Mouse (Mus musculus): Measurements from ENCODE around the gene Ybx1. TPM values are rescaled to one million over a fixed set of nuclear protein-coding genes. Genes with fewer than 3 reads are reported as not detected.
A peak's percentile ranks its signal among the peaks of the same experiment; 100 is the strongest.
"Not testable (repeated sequence)": the region's sequence is repeated elsewhere in the genome, so short reads cannot be mapped to it uniquely, and the experiment has no call there.

Ybx1 gene
- polyA plus RNA-seq, 1 experiment from 2014 or later, result 851 TPM

DNA sequence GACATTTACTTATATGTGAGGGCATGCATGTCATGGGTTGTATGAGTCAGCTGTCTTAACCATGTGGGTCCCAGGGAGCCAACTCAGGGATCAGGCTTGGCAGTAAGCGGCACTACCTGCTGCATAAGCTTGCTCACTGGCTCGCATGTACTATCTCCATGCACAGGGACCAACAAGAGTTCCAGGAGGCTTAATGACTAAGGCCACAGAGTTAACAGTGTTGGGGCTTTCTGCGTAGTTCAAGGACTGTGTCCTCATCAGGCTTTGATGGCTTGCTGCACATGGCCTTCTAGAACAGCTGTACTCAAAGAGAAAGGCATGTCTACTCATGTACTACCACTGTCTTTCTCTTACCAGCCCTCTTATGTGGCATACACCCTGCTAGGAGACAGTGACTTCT, 6.4 kb upstream of the Ybx1 start:
- 87% methylated on average over 3 of the region's 3 CpGs for WGBS
- Histone ChIP-seq H3K4me1 (replicated peaks) (peaks cover 2% of the 10 kb centered on the region), H3K4me2 (no peak overlapping the region), H3K4me3 (no peak overlapping the region), H3K9me3 (replicated peaks) (no peaks in the 10 kb centered on the region), H3K27ac (ENCODE audit: poor library complexity, severe bottlenecking) (no peak overlapping the region), H3K9ac (no peak overlapping the region), H3K36me3 (peaks cover 2% of the 10 kb centered on the region; the same call in 1 of the 2 replicates), H3K27me3 (replicated peaks) (no peaks in the 10 kb centered on the region)
- ATAC-seq (ENCODE audit: insufficient number of reproducible peaks, low FRiP score), result no peak

DNA sequence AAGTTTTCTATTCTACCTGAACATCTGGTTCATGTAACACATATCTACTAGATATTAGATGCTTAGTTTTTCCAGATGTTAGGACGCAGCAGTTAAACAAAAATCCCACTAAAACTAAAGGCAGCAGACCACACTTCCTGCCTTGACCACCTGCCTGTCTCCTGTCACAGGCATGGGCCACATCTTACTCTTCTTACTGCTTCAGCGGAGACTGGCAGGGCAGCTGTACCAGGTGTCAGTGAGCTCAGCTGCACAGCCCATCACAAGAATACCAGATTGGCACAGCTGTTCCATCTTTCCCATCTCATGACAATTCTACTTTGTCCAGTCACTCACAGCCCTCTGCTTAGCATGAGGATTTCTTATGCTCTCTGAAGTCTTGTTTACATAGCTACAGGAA, 3.0 kb upstream of the Ybx1 start:
- no peak for ATAC-seq (ENCODE audit: insufficient number of reproducible peaks, low FRiP score)
- Histone ChIP-seq H3K27ac (ENCODE audit: poor library complexity, severe bottlenecking) (no peak overlapping the region), H3K36me3 (no peaks in the 10 kb centered on the region; the same call in 1 of the 2 replicates), H3K9ac (no peak overlapping the region), H3K4me2 (no peak overlapping the region), H3K4me3 (no peak overlapping the region), H3K9me3 (replicated peaks) (no peaks in the 10 kb centered on the region), H3K4me1 (replicated peaks) (peaks cover 13% of the 10 kb centered on the region), H3K27me3 (replicated peaks) (no peaks in the 10 kb centered on the region)
- 75% methylated on average over 2 of the region's 2 CpGs for WGBS

DNA sequence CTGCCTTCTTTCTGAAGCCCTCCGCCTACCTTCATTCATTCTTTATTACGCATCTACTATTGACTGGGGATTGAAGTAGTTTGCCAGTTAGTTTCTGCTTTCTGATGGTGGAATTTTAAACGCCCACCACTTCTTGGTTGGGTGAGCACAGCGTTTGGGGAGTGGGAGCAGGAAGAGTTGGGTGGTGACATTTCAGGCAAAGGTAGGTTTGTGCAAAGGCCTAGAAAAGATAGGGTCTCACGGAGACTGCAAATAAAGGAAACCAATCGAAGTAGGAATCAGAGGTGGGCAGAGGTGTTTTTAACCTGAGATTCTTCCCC, 690 bp upstream of the Ybx1 start:
- peak overlapping the region; percentile 74 for H3K4me2 ChIP-seq
- no peaks in the 10 kb centered on the region for H3K9me3 ChIP-seq (replicated peaks)
- peak overlapping the region; percentile 87 for H3K27ac ChIP-seq (ENCODE audit: poor library complexity, severe bottlenecking)
- no peak for ATAC-seq (ENCODE audit: insufficient number of reproducible peaks, low FRiP score)
- no peaks in the 10 kb centered on the region for H3K27me3 ChIP-seq (replicated peaks)
- peak overlapping the region; percentile 95 for H3K4me3 ChIP-seq
- peak overlapping the region; percentile 76 for H3K9ac ChIP-seq
- peaks cover 9% of the 10 kb centered on the region for H3K36me3 ChIP-seq
- peaks cover 24% of the 10 kb centered on the region for H3K4me1 ChIP-seq (replicated peaks)
- 5% methylated on average over 6 of the region's 6 CpGs for WGBS

DNA sequence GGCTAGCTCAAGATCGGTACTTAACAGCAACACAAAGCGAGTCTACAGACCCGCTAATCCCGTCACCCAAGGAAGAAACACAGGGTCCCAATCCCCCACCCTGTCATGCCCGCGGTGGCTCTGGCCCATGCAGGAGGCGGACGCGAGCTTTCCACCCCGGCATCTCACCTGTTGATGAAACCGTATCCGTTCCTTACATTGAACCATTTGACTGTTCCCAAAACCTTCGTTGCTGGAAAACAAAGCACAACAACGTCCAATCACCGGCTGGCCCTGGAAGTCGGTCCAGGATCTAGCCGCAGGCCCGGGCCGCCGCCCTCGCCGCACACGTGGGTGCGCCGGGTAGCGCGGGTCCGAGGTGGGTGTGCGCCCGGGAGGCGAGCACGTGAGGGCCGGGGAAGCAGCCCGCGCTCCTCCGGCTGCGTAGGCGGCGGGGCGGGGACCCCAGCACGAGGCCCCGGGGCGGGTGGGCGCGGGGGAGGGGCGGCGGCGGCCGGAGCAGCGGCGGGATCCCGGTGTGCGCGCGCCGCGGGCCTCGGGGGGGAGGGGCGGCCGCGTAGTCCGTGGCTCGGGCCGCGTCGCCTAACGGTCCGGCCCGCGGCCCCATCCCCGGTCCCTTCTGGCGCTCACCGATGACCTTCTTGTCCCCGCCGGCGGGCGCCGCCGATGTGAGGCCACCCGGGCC, 688 bp downstream of the Ybx1 start:
- WGBS, result under 1% methylated on average over 53 of the region's 80 CpGs
- ATAC-seq (ENCODE audit: insufficient number of reproducible peaks, low FRiP score), result peak; percentile 60
- H3K27ac ChIP-seq (ENCODE audit: poor library complexity, severe bottlenecking), result peak overlapping the region; percentile 91

DNA sequence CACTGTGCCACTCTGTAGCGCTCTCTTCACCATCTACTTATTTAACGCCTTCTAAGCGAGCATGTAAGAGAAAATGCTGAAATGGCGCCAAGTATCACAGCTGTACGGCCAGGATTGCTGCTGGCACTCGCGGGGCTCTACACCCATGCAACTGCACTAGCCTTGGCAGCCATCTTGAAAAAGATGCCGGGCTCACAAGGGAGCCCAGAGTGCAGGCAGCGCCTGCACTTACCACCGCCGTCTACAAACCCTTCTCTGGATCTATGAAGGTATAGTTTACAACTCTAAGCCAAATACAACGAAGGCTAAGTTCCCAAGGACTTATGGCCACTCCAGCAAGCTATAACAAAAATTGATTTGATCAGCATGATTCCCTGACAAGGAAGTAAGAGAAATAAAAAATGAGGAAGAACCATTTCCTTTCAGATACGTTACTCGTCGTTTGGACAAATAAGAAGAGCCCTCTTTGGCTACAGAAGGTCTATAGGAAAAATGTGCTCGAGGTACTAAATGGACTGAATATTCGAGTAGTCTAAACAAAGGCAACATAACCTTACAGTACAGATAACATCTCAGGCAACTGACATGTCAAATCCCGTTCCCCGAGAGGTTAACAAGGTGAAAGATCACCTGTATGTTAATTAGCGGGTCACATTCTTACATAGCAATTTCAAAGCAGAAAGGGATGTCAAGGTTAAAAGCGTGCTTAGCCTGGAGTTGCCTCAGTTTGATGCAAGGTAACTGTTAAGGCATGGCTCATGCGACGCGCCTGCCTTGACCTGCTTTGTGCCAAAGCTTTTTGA, 1.4 kb downstream of the Ybx1 start:
- no peak for ATAC-seq (ENCODE audit: insufficient number of reproducible peaks, low FRiP score)
- WGBS, result under 1% methylated on average over 24 of the region's 24 CpGs
- Histone ChIP-seq H3K9me3 (replicated peaks) (no peaks in the 10 kb centered on the region), H3K27me3 (replicated peaks) (no peaks in the 10 kb centered on the region), H3K27ac (ENCODE audit: poor library complexity, severe bottlenecking) (peak overlapping the region; percentile 91; the same call in 1 of the 2 replicates), H3K4me1 (replicated peaks) (peaks cover 32% of the 10 kb centered on the region), H3K36me3 (peaks cover 21% of the 10 kb centered on the region), H3K9ac (peak overlapping the region; percentile 95), H3K4me3 (peak overlapping the region; percentile 95), H3K4me2 (peak overlapping the region; percentile 89)

More for the DNA sequence above, 688 bp downstream of the Ybx1 start:
- Histone ChIP-seq H3K27me3 (replicated peaks) (no peaks in the 10 kb centered on the region), H3K9ac (peak overlapping the region; percentile 95), H3K4me3 (peak overlapping the region; percentile 95), H3K9me3 (replicated peaks) (no peaks in the 10 kb centered on the region), H3K4me1 (replicated peaks) (peaks cover 27% of the 10 kb centered on the region), H3K36me3 (peaks cover 17% of the 10 kb centered on the region), H3K4me2 (peak overlapping the region; percentile 89)

DNA sequence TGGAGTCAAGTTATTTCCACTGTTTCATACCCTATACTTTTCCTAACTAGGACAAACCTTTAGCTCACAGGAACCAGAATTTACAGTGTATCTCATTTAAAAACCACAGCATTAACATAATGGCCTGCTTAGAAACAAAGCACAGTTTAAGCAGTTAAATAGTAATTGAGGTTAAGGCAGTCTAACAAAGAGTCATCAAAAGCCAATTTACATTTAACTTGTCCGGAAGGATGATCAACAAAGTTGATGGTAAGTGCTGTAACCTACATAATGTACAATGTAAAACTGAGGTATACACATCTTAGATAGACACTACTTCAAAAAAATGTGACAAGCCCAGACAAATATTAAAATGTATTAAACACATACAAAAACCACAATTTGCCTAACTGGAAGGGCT, 2.5 kb downstream of the Ybx1 start:
- Histone ChIP-seq H3K4me1 (replicated peaks) (peaks cover 39% of the 10 kb centered on the region), H3K4me3 (peak overlapping the region; percentile 95), H3K4me2 (peak overlapping the region; percentile 89), H3K9me3 (replicated peaks) (no peaks in the 10 kb centered on the region), H3K9ac (peak overlapping the region; percentile 95; the same call in 1 of the 2 replicates), H3K27me3 (replicated peaks) (no peaks in the 10 kb centered on the region), H3K27ac (ENCODE audit: poor library complexity, severe bottlenecking) (no peak overlapping the region), H3K36me3 (peaks cover 26% of the 10 kb centered on the region)
- 88% methylated on average over 1 of the region's 1 CpGs for WGBS
- no peak for ATAC-seq (ENCODE audit: insufficient number of reproducible peaks, low FRiP score)

DNA sequence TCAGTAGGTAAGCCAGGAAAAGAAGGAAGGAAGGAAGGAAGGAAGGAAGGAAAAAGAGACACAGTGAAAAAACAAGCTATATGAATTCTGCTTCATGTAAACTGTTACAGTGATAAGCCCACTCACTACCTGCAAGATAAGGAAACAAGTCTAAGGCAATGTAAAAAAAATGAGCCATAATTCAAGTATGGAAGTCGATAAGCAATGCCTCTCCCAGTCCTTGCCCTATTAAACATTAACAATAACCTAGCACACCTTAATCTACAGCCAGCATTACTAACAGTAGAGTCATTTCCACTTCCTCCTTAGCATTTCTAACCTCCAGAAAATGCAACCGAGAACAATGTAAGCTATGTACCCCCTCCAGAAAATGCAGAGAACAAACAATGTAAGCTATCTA, 9.1 kb downstream of the Ybx1 start:
- Histone ChIP-seq H3K9me3 (replicated peaks) (no peaks in the 10 kb centered on the region), H3K4me1 (replicated peaks) (peaks cover 24% of the 10 kb centered on the region), H3K27me3 (replicated peaks) (no peaks in the 10 kb centered on the region), H3K9ac (no peak overlapping the region), H3K4me2 (no peak overlapping the region), H3K36me3 (peaks cover 63% of the 10 kb centered on the region), H3K27ac (ENCODE audit: poor library complexity, severe bottlenecking) (no peak overlapping the region), H3K4me3 (no peak overlapping the region)
- ATAC-seq (ENCODE audit: insufficient number of reproducible peaks, low FRiP score), result no peak
- 60% methylated on average over 2 of the region's 2 CpGs for WGBS

DNA sequence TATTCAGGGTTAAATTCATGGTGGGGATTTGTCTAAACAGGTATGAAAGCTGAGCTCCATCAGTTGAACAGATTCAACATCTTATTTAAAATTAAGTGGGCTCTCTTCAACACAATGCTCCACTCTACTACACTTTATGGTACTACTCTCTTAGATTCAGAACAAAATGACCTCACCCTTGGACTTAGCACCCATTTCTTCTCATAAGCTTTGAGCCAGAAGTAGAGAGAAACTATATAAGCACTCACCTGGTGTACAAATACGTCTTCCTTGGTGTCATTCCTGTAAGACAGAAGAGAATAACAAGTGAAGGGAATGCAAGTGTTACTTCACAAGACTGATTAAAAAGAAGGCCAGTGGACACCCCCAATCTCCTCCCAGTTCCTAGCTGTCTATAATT, 9.5 kb downstream of the Ybx1 start:
- ATAC-seq (ENCODE audit: insufficient number of reproducible peaks, low FRiP score), result no peak
- Histone ChIP-seq H3K4me2 (no peak overlapping the region), H3K4me3 (no peak overlapping the region), H3K36me3 (peaks cover 66% of the 10 kb centered on the region), H3K27me3 (replicated peaks) (no peaks in the 10 kb centered on the region), H3K27ac (ENCODE audit: poor library complexity, severe bottlenecking) (no peak overlapping the region), H3K4me1 (replicated peaks) (peaks cover 23% of the 10 kb centered on the region), H3K9ac (no peak overlapping the region), H3K9me3 (replicated peaks) (no peaks in the 10 kb centered on the region)
- 86% methylated on average over 1 of the region's 1 CpGs for WGBS

DNA sequence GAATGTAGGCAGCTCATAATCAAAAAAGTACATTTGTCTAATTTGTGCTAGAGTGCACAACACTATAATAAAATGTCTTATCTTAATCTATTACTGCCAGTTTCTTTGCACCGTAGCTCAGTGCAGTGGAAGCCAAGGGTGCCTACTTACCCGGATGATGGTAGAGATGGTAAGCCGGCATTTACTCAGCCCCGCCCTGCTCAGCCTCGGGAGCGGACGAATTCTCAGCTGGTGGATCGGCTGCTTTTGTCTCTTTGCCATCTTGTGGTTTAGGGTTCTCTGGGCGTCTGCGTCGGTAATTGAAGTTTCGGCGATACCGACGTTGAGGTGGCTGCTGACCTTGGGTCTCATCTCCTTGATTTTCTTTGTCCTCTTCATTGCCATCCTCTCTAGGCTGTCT, 15.6 kb downstream of the Ybx1 start:
- WGBS, result 89% methylated on average over 15 of the region's 15 CpGs
- H3K36me3 ChIP-seq, result peaks cover 92% of the 10 kb centered on the region
- not testable (repeated sequence) for H3K4me1 ChIP-seq (replicated peaks); H3K4me2 ChIP-seq; H3K27ac ChIP-seq (ENCODE audit: poor library complexity, severe bottlenecking); H3K27me3 ChIP-seq (replicated peaks); H3K9me3 ChIP-seq (replicated peaks); H3K4me3 ChIP-seq; ATAC-seq (ENCODE audit: insufficient number of reproducible peaks, low FRiP score); H3K9ac ChIP-seq

DNA sequence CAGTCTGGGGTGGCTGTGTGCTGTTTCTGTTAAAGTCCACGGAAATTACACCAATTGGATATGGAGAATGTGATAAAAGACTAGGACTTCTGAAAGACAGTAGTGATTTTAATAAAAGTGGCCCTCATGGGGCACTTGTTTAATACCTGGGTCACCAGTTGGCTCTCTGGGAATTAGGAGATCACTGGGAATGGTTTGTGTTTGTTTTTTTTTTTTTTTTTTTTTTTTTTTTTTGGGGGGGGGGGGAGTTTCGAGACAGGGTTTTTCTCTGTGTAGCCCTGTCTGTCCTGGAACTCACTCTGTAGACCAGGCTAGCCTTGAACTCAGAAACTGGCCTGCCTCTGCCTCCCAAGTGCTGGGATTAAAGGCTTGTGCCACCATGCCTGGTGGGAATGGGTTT, 18.7 kb downstream of the Ybx1 start:
- Histone ChIP-seq H3K4me2 (no peak overlapping the region), H3K36me3 (peaks cover 92% of the 10 kb centered on the region), H3K4me3 (no peak overlapping the region), H3K4me1 (replicated peaks) (peaks cover 8% of the 10 kb centered on the region; the same call in 1 of the 2 replicates), H3K27ac (ENCODE audit: poor library complexity, severe bottlenecking) (peak overlapping the region; percentile 55), H3K27me3 (replicated peaks) (no peaks in the 10 kb centered on the region), H3K9me3 (replicated peaks) (no peaks in the 10 kb centered on the region), H3K9ac (no peak overlapping the region)
- 61% methylated on average over 2 of the region's 2 CpGs for WGBS
- ATAC-seq (ENCODE audit: insufficient number of reproducible peaks, low FRiP score), result no peak

DNA sequence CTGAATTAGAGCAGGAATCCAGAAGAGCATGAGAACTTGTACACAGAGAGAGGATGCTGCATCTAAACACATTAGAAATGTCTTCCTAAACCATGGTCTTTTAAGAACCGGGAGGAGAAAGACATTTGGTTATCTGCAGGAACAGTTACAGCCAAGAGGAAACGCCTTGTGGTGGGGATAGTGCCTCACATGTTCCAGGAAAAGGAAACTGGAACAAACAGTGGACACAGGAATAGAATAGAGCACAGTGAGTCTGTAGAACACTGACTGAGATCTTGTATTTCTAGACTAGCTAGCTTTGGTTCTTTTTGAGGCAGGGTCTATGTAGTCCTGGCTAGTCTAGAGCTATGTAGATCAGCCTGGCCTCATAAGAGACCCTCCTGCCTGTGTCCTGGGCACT, 19.2 kb downstream of the Ybx1 start:
- 39% methylated on average over 2 of the region's 2 CpGs for WGBS
- H3K4me1 ChIP-seq (replicated peaks), result peaks cover 8% of the 10 kb centered on the region; the same call in 1 of the 2 replicates
- no peaks in the 10 kb centered on the region for H3K9me3 ChIP-seq (replicated peaks)
- peaks cover 94% of the 10 kb centered on the region for H3K36me3 ChIP-seq
- H3K27ac ChIP-seq (ENCODE audit: poor library complexity, severe bottlenecking), result peak overlapping the region; percentile 55
- ATAC-seq (ENCODE audit: insufficient number of reproducible peaks, low FRiP score), result 0 out of 2 replicates have a peak, but pooled peaks have one; percentile 46
- no peak overlapping the region for H3K4me3 ChIP-seq
- H3K27me3 ChIP-seq (replicated peaks), result no peaks in the 10 kb centered on the region
- no peak overlapping the region for H3K9ac ChIP-seq
- no peak overlapping the region for H3K4me2 ChIP-seq
